Mouse (Mus musculus) cortical plate, adult 2 months (tissue): Measurements from ENCODE around the gene Pik3ap1.

Source experiments
- CTCF ChIP-seq: fragments of 200-500 bp; IDR thresholded peaks from 2 replicates; pipeline ENCODE4 v1.5.1; 2011; ENCODE audit warnings: mild to moderate bottlenecking, control low read depth, low read length; ENCODE audit not compliant: insufficient read depth; ENCODE audit errors: extremely low read depth
- POLR2A ChIP-seq: fragments of 200-500 bp; IDR thresholded peaks from 2 replicates; pipeline ENCODE4 v1.6.1; 2011; ENCODE audit warnings: mild to moderate bottlenecking, low read length, control low read depth; ENCODE audit not compliant: insufficient read depth; ENCODE audit errors: extremely low read depth

DNA sequence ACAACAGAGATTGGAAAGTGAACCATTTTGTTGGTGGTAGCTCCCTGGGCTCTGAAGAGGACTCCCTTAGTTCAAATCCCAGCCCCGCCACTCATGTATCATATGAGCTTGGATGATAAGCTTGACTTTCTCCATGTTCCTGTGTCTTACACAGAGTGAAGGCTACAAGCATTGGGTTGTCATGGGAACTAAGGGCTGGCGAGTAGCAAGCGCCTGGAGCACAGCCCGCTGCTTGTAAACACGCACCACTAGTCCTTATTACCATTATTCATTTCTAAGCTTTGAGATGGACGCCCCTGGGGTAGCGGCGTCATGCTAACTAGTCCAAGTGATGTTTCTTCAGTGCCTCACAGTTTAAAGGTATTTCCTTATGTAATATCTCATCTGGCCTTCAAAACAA lies 85.5 kb downstream of the Pik3ap1 start:
- TF ChIP-seq CTCF (no peak), POLR2A (no peak)
